ENCODE assay signal across 45 mouse cellular contexts in the genomic region with DNA sequence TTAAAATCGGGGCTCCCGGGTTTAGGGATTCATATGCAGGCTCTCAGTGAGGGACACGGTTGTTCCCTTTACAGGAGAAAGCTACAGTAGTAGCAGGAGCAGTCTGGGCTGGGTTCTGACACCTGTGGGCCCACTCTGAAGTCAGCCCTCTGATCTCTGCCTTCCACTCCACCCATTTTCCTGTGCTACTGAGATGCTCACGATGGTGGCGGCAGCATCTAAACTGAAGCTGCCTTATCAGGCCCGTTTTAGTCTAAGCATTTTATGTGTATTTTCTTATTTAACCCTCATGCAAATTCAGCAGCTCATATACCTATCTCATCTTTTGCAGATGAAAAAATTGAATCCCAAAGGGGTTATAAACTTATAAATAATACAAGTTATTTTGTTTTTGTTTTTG. TPM values are rescaled to one million over a fixed set of nuclear protein-coding genes. Genes with fewer than 3 reads are reported as not detected.
"Had no signal": no experiment of that assay in that cellular context is flagged by ENCODE, and none has a peak within 500 bp of the region (broad histone marks: within the 10 kb centered on the region; RNA-seq: fewer than 3 reads in every experiment).

No protein-coding gene starts in this region.

- H3K27me3 ChIP-seq: limb, embryonic 12.5 days; limb, embryonic 13.5 days; limb, embryonic 15.5 days; liver, embryonic 13.5 days; liver, embryonic 15.5 days; lung, embryonic 15.5 days; megakaryocyte, embryonic 14.5 days; midbrain, embryonic 12.5 days; midbrain, embryonic 13.5 days had no signal

- H3K36me3 ChIP-seq: limb, embryonic 10.5 days; limb, embryonic 12.5 days; limb, embryonic 13.5 days; limb, embryonic 15.5 days; lung, embryonic 15.5 days; midbrain, embryonic 10.5 days; midbrain, embryonic 12.5 days; midbrain, embryonic 13.5 days had no signal

- H3K9ac ChIP-seq: limb, embryonic 12.5 days; limb, embryonic 13.5 days; limb, embryonic 15.5 days; liver, embryonic 13.5 days; liver, embryonic 14.5 days; liver, embryonic 15.5 days; lung, embryonic 14.5 days; lung, embryonic 15.5 days; midbrain, embryonic 12.5 days; midbrain, embryonic 13.5 days had no signal

- DNase-seq: layer of hippocampus, postnatal 36 days; left cerebral cortex, postnatal 4 days; liver, embryonic 13.5 days; lung, adult 18-20 months; lung, adult 2 months; lung, embryonic 14.5 days; lung, postnatal 10 days; lung, postnatal 14 days; lung, postnatal 36 days; lung, postnatal 4 days; midbrain, embryonic 14.5 days had no signal

- H3K4me3 ChIP-seq: left cerebral cortex, adult 2 months; limb, embryonic 10.5 days; limb, embryonic 12.5 days; limb, embryonic 13.5 days; limb, embryonic 15.5 days; liver, embryonic 13.5 days; liver, embryonic 15.5 days; lung, embryonic 15.5 days; megakaryocyte, embryonic 14.5 days; midbrain, embryonic 10.5 days; midbrain, embryonic 12.5 days; midbrain, embryonic 13.5 days; myocyte had no signal

- ATAC-seq: lung, postnatal 0 days; midbrain, embryonic 13.5 days; midbrain, embryonic 16.5 days had no signal

- H3K4me2 ChIP-seq: limb, embryonic 12.5 days; limb, embryonic 13.5 days; limb, embryonic 15.5 days; liver, embryonic 13.5 days; liver, embryonic 15.5 days; lung, embryonic 14.5 days; lung, embryonic 15.5 days; midbrain, embryonic 11.5 days; midbrain, embryonic 12.5 days; midbrain, embryonic 13.5 days had no signal

- H3K9me3 ChIP-seq: limb, embryonic 10.5 days; limb, embryonic 12.5 days; limb, embryonic 13.5 days; limb, embryonic 15.5 days; liver, embryonic 13.5 days; liver, embryonic 15.5 days; lung, embryonic 15.5 days; megakaryocyte, embryonic 14.5 days; midbrain, embryonic 10.5 days; midbrain, embryonic 12.5 days; midbrain, embryonic 13.5 days had no signal

- H3K27ac ChIP-seq: left cerebral cortex, adult 2 months; limb, embryonic 10.5 days; limb, embryonic 12.5 days; limb, embryonic 13.5 days; limb, embryonic 15.5 days; liver, embryonic 14.5 days; liver, embryonic 15.5 days; lung, embryonic 15.5 days; macrophage; midbrain, embryonic 10.5 days; midbrain, embryonic 12.5 days; midbrain, embryonic 13.5 days had no signal

- H3K4me1 ChIP-seq: limb, embryonic 12.5 days; limb, embryonic 15.5 days; lung, embryonic 15.5 days; midbrain, embryonic 12.5 days; midbrain, embryonic 13.5 days had no signal

RNA-seq across cellular contexts. Expression of a gene that starts 17.8 kb away (rescaled TPM):
- total RNA-seq: layer of hippocampus, postnatal 36 days; left cerebral cortex, adult 18-20 months; left cerebral cortex, adult 8-10 months; left cerebral cortex, postnatal 10 days; left cerebral cortex, postnatal 25 days; left cerebral cortex, postnatal 36 days; left cerebral cortex, postnatal 4 days; megakaryocyte progenitor cell, adult 5-6 weeks; megakaryocyte, adult 5-6 weeks; midbrain, postnatal 0 days; monocyte, adult 5-6 weeks had no signal
- polyA plus RNA-seq: limb, embryonic 10.5 days; limb, embryonic 11.5 days; limb, embryonic 12.5 days; limb, embryonic 13.5 days; limb, embryonic 15.5 days; lung, embryonic 14.5 days; lung, embryonic 15.5 days; lung, embryonic 16.5 days; macrophage; midbrain, embryonic 12.5 days; midbrain, embryonic 13.5 days; midbrain, embryonic 14.5 days; midbrain, embryonic 16.5 days; neural tube, embryonic 11.5 days had no signal

RNA-seq across cellular contexts. Expression of a gene that starts 35.2 kb away (rescaled TPM):
- total RNA-seq: megakaryocyte, adult 5-6 weeks; midbrain, postnatal 0 days; monocyte, adult 5-6 weeks had no signal
- polyA plus RNA-seq: macrophage, myocyte had no signal

RNA-seq across cellular contexts. Expression of a gene that starts 36.5 kb away (rescaled TPM):
- total RNA-seq: layer of hippocampus, postnatal 36 days; left cerebral cortex, adult 18-20 months; left cerebral cortex, adult 2 months; left cerebral cortex, adult 8-10 months; left cerebral cortex, postnatal 10 days; left cerebral cortex, postnatal 14 days; left cerebral cortex, postnatal 25 days; left cerebral cortex, postnatal 36 days; left cerebral cortex, postnatal 4 days; liver, adult 2 months; megakaryocyte progenitor cell, adult 5-6 weeks; megakaryocyte, adult 5-6 weeks; megakaryocyte-erythroid progenitor cell, adult 5-6 weeks; midbrain, postnatal 0 days; monocyte, adult 5-6 weeks had no signal
- polyA plus RNA-seq: limb, embryonic 10.5 days; limb, embryonic 11.5 days; limb, embryonic 12.5 days; limb, embryonic 13.5 days; limb, embryonic 14.5 days; limb, embryonic 15.5 days; liver, adult 2 months; liver, embryonic 13.5 days; liver, embryonic 14.5 days; liver, embryonic 15.5 days; liver, embryonic 16.5 days; lung, adult 2 months; lung, embryonic 14.5 days; lung, embryonic 15.5 days; lung, embryonic 16.5 days; lung, postnatal 0 days; macrophage; midbrain, embryonic 10.5 days; midbrain, embryonic 11.5 days; midbrain, embryonic 12.5 days; midbrain, embryonic 13.5 days; midbrain, embryonic 14.5 days; midbrain, embryonic 16.5 days; midbrain, postnatal 0 days; myocyte; neural tube, embryonic 11.5 days had no signal

RNA-seq across cellular contexts. Expression of a gene that starts 39.2 kb away (rescaled TPM):
- total RNA-seq: megakaryocyte, adult 5-6 weeks; midbrain, postnatal 0 days; monocyte, adult 5-6 weeks had no signal
- polyA plus RNA-seq: limb, embryonic 10.5 days; limb, embryonic 11.5 days; limb, embryonic 12.5 days; lung, embryonic 14.5 days; lung, embryonic 15.5 days; lung, embryonic 16.5 days; lung, postnatal 0 days; macrophage; midbrain, embryonic 11.5 days; midbrain, embryonic 12.5 days; midbrain, embryonic 13.5 days; midbrain, embryonic 14.5 days; midbrain, embryonic 16.5 days; midbrain, postnatal 0 days; myocyte; neural tube, embryonic 11.5 days had no signal
